Mouse (Mus musculus): ENCODE data around the gene Capn2. TPM values are rescaled to one million over a fixed set of nuclear protein-coding genes. Genes with fewer than 3 reads are reported as not detected.
A peak's percentile ranks its signal among the peaks of the same experiment; 100 is the strongest.

Gene Capn2
- polyA plus RNA-seq, 1 experiment from 2014 or later = 119 TPM

DNA sequence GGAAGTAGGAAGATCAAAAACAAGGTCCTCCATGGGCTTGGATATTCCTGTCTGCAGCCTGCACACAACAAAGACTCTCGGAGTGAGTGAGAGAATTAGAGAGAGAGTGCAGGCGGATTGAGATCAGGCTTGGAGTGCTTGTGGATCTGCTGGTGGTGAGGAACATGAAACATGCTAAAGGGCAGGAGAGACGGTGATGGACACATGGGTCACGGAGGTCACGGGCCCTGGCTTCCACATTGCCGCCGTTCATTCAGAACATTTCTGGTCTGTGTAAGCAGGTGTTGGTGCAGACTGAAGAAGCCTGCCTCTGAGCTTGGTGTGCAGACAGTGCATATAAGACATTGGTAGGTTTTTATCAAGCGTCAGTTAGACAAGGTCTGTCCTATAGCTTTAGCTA is 58.0 kb downstream of the Capn2 start:
- Histone ChIP-seq H3K4me3 (no peak overlapping the region), H3K27ac (ENCODE audit: poor library complexity, severe bottlenecking) (no peak overlapping the region), H3K9me3 (replicated peaks) (no peaks in the 10 kb centered on the region), H3K4me1 (replicated peaks) (peaks cover 22% of the 10 kb centered on the region), H3K9ac (no peak overlapping the region), H3K4me2 (no peak overlapping the region), H3K27me3 (replicated peaks) (no peaks in the 10 kb centered on the region), H3K36me3 (peaks cover 41% of the 10 kb centered on the region)
- WGBS = 79% methylated on average over 8 of the region's 8 CpGs
- no peak for ATAC-seq (ENCODE audit: insufficient number of reproducible peaks, low FRiP score)

DNA sequence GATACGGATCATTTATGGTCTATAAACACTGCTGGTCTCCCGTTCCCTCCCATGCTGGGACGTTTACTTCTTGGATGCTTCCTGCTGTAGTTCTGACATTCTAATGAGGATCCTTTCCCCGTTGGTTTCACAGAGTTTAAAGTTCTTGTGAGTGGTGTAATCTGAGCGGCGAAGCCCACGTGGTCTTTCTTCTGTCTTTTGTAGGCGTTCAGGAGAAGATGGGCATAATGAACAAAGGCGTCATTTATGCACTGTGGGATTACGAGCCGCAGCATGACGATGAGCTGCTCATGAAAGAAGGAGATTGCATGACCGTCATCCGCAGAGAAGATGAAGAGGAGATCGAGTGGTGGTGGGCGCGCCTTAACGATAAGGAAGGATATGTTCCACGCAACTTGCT is 58.9 kb downstream of the Capn2 start:
- Histone ChIP-seq H3K36me3 (peaks cover 47% of the 10 kb centered on the region), H3K9ac (no peak overlapping the region), H3K4me2 (no peak overlapping the region), H3K4me1 (replicated peaks) (peaks cover 29% of the 10 kb centered on the region), H3K4me3 (no peak overlapping the region), H3K9me3 (replicated peaks) (no peaks in the 10 kb centered on the region), H3K27ac (ENCODE audit: poor library complexity, severe bottlenecking) (no peak overlapping the region), H3K27me3 (replicated peaks) (no peaks in the 10 kb centered on the region)
- 88% methylated on average over 19 of the region's 19 CpGs for WGBS
- no peak for ATAC-seq (ENCODE audit: insufficient number of reproducible peaks, low FRiP score)

DNA sequence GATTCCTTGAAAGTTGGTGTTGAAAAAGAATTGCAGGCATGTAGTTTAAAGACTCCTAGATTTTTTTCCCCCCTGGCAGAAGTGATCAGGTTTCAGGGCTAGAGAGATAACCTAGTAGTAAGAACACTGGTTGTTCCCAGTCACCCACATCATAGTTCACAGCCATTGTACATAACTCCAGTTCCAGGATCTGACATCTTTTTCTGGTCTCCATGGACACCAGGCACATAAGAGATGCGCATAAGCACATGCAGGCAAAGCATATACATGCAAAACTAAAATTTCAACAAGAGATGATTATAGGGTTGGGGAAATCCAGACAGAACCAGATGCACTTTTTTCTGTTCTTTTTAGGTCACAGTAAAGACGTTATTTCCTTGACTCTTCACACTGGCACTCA is 62.3 kb downstream of the Capn2 start:
- Histone ChIP-seq H3K9ac (no peak overlapping the region), H3K27me3 (replicated peaks) (no peaks in the 10 kb centered on the region), H3K9me3 (replicated peaks) (no peaks in the 10 kb centered on the region), H3K4me1 (replicated peaks) (peaks cover 33% of the 10 kb centered on the region), H3K36me3 (peaks cover 42% of the 10 kb centered on the region), H3K27ac (ENCODE audit: poor library complexity, severe bottlenecking) (no peak overlapping the region), H3K4me3 (no peak overlapping the region), H3K4me2 (0 out of 2 replicates have a peak overlapping the region, but pooled peaks have one; percentile 50)
- WGBS = 77% methylated on average over 2 of the region's 2 CpGs
- no peak for ATAC-seq (ENCODE audit: insufficient number of reproducible peaks, low FRiP score)

DNA sequence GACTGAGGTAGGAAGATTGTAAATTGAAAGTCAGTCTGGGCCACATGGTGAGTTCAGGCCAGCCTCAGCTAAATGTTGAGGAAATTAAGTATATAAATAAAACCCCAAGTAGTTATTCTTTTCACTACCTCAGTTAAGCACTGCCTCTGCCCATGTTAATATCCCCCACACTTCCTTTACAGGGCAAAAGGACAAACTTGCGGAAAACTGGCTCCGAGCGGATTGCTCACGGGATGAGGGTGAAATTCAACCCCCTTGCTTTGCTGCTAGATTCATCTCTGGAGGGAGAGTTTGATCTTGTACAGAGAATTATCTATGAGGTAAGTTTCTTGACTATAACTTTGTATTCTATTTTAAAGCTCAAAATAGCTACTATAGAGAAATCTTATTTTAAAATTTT is 64.9 kb downstream of the Capn2 start:
- H3K4me1 ChIP-seq (replicated peaks) = peaks cover 33% of the 10 kb centered on the region
- H3K4me3 ChIP-seq = no peak overlapping the region
- H3K27ac ChIP-seq (ENCODE audit: poor library complexity, severe bottlenecking) = no peak overlapping the region
- no peaks in the 10 kb centered on the region for H3K27me3 ChIP-seq (replicated peaks)
- H3K9ac ChIP-seq = no peak overlapping the region
- 58% methylated on average over 4 of the region's 4 CpGs for WGBS
- ATAC-seq (ENCODE audit: insufficient number of reproducible peaks, low FRiP score) = no peak
- peaks cover 46% of the 10 kb centered on the region for H3K36me3 ChIP-seq
- no peak overlapping the region for H3K4me2 ChIP-seq
- no peaks in the 10 kb centered on the region for H3K9me3 ChIP-seq (replicated peaks)

DNA sequence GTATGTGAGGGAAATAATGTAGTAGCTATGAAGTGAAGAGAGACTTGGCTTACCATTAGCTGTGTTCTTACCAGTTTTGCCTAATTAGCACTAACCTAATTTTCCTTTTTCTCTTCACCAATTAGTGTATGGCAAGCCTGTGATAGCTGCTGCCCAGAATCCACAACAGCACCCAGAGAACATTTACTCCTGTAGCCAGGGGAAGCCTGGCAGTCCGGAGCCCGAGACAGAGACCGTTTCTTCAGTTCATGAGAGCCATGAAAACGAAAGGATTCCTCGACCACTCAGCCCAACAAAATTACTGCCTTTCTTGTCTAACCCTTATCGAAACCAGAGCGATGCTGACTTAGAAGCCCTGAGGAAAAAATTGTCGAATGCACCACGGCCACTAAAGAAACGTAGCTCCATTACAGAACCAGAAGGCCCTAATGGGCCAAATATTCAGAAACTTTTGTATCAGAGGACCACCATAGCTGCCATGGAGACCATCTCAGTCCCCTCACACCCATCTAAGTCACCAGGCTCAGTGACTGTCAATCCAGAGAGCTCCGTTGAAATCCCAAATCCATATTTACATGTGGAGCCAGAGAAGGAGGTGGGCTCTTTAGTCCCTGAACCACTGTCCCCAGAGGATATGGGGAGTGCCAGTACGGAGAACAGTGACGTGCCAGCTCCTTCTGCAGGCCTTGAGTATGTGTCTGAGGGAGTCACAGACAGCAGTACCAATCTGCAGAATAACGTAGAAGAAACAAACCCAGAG is 69.0 kb downstream of the Capn2 start:
- Histone ChIP-seq H3K4me3 (no peak overlapping the region), H3K9ac (no peak overlapping the region), H3K9me3 (replicated peaks) (no peaks in the 10 kb centered on the region), H3K36me3 (peaks cover 57% of the 10 kb centered on the region), H3K27ac (ENCODE audit: poor library complexity, severe bottlenecking) (no peak overlapping the region), H3K4me1 (replicated peaks) (peaks cover 11% of the 10 kb centered on the region), H3K27me3 (replicated peaks) (no peaks in the 10 kb centered on the region), H3K4me2 (no peak overlapping the region)
- ATAC-seq (ENCODE audit: insufficient number of reproducible peaks, low FRiP score) = no peak
- 94% methylated on average over 14 of the region's 14 CpGs for WGBS

DNA sequence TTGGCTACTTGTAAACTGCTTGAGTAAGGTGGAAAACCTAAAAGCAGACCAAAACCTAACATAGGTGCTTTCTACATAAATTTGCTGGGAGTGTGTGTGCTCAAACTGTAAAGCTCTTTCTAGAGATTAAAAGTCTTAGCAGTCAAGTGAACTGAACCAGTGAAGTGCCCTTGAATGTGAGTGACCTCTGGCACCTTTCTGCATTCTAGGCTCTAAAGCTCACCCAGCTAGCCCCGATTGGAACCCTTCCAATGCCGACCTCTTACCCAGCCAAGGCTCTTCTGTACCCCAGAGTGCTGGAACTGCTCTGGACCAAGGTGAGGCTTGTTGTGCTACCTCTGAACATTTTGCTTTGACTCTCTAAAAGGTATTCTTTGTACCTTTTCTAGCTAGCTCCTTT is 73.3 kb downstream of the Capn2 start:
- H3K9me3 ChIP-seq (replicated peaks) = no peaks in the 10 kb centered on the region
- no peak overlapping the region for H3K4me2 ChIP-seq
- H3K36me3 ChIP-seq = peaks cover 76% of the 10 kb centered on the region
- WGBS = 81% methylated on average over 2 of the region's 2 CpGs
- H3K27me3 ChIP-seq (replicated peaks) = no peaks in the 10 kb centered on the region
- no peak overlapping the region for H3K27ac ChIP-seq (ENCODE audit: poor library complexity, severe bottlenecking)
- no peaks in the 10 kb centered on the region for H3K4me1 ChIP-seq (replicated peaks)
- H3K4me3 ChIP-seq = no peak overlapping the region
- H3K9ac ChIP-seq = no peak overlapping the region
- ATAC-seq (ENCODE audit: insufficient number of reproducible peaks, low FRiP score) = no peak

DNA sequence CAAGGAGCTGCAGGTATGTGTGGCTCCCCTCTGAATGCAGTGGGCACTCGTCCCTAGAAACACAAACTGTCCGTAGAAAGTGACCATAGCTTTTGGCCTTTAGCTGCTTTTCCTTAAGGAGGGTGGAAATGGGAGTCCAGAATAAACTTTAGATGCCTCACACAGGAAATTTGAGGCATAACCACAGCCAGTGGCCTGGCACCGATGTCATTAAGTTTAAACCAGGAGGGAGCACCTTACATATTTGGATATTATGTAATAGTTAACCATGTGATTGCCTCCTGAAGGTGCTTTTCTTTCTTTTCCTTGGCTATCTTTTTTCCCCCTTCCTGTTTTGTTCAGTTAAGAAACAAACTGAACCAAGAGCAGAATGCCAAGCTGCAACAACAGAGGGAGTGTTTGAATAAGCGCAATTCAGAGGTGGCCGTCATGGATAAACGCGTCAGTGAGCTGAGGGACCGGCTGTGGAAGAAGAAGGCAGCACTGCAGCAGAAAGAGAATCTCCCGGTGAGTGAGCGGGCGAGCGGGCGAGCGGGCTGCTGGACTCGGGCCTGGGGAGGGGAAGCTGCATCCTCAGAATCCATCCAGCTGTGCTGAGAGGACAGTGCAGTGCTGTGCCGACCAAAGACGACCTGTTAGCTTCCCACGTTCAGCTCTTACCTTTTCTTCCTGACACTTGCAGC is 75.5 kb downstream of the Capn2 start:
- peaks cover 74% of the 10 kb centered on the region for H3K36me3 ChIP-seq
- 84% methylated on average over 18 of the region's 18 CpGs for WGBS

DNA sequence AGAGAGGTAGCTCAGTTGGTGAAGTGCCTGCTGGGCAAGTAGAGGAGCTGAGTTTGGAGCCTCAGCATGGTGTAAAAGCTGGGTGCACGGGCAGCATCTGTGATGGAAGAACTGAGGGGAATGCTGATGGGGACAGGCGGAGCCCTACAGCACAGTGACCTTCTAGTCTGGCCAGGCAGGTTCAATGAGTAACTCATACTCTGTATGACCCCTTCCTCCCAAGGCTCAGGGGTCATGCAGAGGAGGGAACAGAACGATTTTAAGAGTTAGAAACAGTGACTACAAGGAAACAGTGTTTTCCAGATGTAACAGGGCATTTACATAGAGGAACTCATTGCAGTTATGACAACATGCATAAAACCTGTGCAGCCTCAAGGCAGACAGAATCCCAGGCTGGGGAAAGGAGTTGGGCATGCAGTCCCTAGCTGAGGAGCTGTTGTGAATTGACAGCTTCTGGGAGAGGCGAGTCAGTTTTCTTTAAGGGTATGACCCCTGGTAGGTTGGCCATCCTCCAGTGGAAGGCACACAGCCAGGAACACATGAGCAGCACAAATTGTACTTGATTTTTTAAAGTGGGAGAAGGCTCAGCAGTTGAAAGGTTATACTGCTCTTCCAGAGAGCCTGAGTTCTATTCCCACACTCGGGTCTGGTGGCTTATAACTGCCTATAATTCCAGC is 77.7 kb downstream of the Capn2 start:
- Histone ChIP-seq H3K27me3 (replicated peaks) (no peaks in the 10 kb centered on the region), H3K4me2 (no peak overlapping the region), H3K9me3 (replicated peaks) (no peaks in the 10 kb centered on the region), H3K27ac (ENCODE audit: poor library complexity, severe bottlenecking) (no peak overlapping the region), H3K4me3 (no peak overlapping the region), H3K4me1 (replicated peaks) (no peaks in the 10 kb centered on the region), H3K9ac (no peak overlapping the region), H3K36me3 (peaks cover 64% of the 10 kb centered on the region)
- WGBS = 76% methylated on average over 5 of the region's 5 CpGs
- ATAC-seq (ENCODE audit: insufficient number of reproducible peaks, low FRiP score) = no peak

More for the DNA sequence above, 75.5 kb downstream of the Capn2 start:
- H3K27me3 ChIP-seq (replicated peaks) = no peaks in the 10 kb centered on the region
- no peak overlapping the region for H3K27ac ChIP-seq (ENCODE audit: poor library complexity, severe bottlenecking)
- no peaks in the 10 kb centered on the region for H3K9me3 ChIP-seq (replicated peaks)
- H3K9ac ChIP-seq = no peak overlapping the region
- H3K4me1 ChIP-seq (replicated peaks) = no peaks in the 10 kb centered on the region
- H3K4me2 ChIP-seq = no peak overlapping the region
- no peak for ATAC-seq (ENCODE audit: insufficient number of reproducible peaks, low FRiP score)
- H3K4me3 ChIP-seq = no peak overlapping the region

DNA sequence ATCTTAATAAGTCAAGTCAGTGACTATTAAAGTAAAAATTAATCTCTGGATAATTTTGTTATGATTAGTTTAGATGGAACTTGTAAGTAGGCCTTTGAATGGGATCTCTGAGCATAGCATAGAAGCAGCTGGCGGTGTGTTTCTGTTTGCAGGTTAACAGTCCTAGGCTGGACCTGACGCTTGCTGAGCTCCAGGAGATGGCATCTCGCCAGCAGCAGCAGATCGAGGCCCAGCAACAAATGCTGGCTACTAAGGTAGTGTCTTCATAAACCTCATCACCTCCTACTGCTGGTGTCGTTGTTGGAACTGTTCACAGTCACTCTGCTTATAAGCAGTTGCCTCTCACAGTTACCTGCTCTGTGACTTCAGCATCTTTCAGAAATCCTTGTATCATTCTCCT is 80.7 kb downstream of the Capn2 start:
- no peak for ATAC-seq (ENCODE audit: insufficient number of reproducible peaks, low FRiP score)
- H3K9ac ChIP-seq = no peak overlapping the region
- peaks cover 62% of the 10 kb centered on the region for H3K36me3 ChIP-seq
- H3K27ac ChIP-seq (ENCODE audit: poor library complexity, severe bottlenecking) = no peak overlapping the region
- no peaks in the 10 kb centered on the region for H3K9me3 ChIP-seq (replicated peaks)
- H3K4me3 ChIP-seq = no peak overlapping the region
- 77% methylated on average over 5 of the region's 5 CpGs for WGBS
- H3K4me1 ChIP-seq (replicated peaks) = no peaks in the 10 kb centered on the region
- H3K27me3 ChIP-seq (replicated peaks) = no peaks in the 10 kb centered on the region
- H3K4me2 ChIP-seq = no peak overlapping the region

DNA sequence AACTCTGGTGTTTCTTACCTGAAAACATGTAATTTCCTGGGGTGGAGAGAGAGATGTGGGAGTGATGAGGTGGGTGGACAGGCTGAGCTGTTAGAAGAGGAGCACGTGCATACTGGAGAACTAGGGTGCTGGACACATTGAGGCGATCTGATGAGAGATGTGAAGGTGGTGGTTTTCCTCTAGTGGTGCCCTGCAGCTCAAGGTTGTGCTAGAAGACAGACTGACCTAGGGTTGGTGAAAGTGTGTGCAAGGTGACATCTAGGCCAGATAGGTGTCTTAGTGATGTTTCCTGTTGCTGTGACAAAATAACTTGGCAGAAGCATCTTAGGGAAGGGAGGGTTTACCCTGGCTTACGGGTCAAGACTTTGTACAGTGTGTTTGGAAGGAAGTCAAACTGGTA is 85.3 kb downstream of the Capn2 start:
- Histone ChIP-seq H3K27ac (ENCODE audit: poor library complexity, severe bottlenecking) (no peak overlapping the region), H3K9me3 (replicated peaks) (no peaks in the 10 kb centered on the region), H3K4me3 (no peak overlapping the region), H3K4me1 (replicated peaks) (peaks cover 6% of the 10 kb centered on the region), H3K36me3 (peaks cover 52% of the 10 kb centered on the region), H3K27me3 (replicated peaks) (no peaks in the 10 kb centered on the region), H3K9ac (no peak overlapping the region), H3K4me2 (no peak overlapping the region)
- no peak for ATAC-seq (ENCODE audit: insufficient number of reproducible peaks, low FRiP score)
- WGBS = 88% methylated on average over 3 of the region's 3 CpGs

DNA sequence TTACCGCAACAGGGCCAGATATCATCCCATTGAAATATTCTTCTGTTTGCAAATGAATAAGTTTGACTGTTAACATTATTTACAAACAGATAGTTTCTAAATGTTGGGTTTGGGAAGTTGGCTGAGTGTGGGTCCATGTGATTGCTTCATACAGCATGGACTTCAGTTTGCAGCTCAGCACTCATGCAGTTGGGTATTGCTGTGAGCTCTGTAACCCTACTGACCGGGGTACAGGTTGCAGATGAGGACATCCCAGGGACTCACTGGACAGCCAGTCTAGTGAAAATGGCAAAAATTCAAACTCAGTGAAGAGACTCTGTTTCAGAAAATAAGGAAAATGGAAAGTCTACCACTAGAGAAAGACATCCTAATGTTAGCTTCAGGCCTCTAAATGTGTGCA is 86.7 kb downstream of the Capn2 start:
- Histone ChIP-seq H3K9ac (no peak overlapping the region), H3K36me3 (peaks cover 44% of the 10 kb centered on the region), H3K27me3 (replicated peaks) (no peaks in the 10 kb centered on the region), H3K9me3 (replicated peaks) (no peaks in the 10 kb centered on the region), H3K27ac (ENCODE audit: poor library complexity, severe bottlenecking) (no peak overlapping the region), H3K4me1 (replicated peaks) (peaks cover 18% of the 10 kb centered on the region), H3K4me2 (no peak overlapping the region), H3K4me3 (no peak overlapping the region)
- 93% methylated on average over 2 of the region's 2 CpGs for WGBS
- ATAC-seq (ENCODE audit: insufficient number of reproducible peaks, low FRiP score) = no peak

Measured in heart, embryonic 12.5 days (tissue).